In genomic region chr1:165836461-165836860, GRCm38 (mm10) we compare ENCODE assay signal across 12 mouse cellular contexts. TPM values are rescaled to one million over a fixed set of nuclear protein-coding genes. Genes with fewer than 3 reads are reported as not detected.
DNase-seq lines count a peak whose midpoint lies in the region; ATAC-seq and TF ChIP-seq lines count a peak whose summit lies in the region.
"Had no signal": no experiment of that assay in that cellular context is flagged by ENCODE, and none has a peak within 500 bp of the region (broad histone marks: within the 10 kb centered on the region; RNA-seq: fewer than 3 reads in every experiment).

No protein-coding gene starts in this region.

- H3K27ac ChIP-seq in stomach, embryonic 14.5 days (ENCODE audit: low read length): no peak overlapping the region
- no peak overlapping the region for H3K27ac ChIP-seq in stomach, postnatal 0 days (replicated peaks)

- no peaks in the 10 kb centered on the region; the same call in 1 of the 2 replicates for H3K27me3 ChIP-seq in stomach, embryonic 14.5 days (ENCODE audit: control insufficient read depth, insufficient read depth, low read length)
- no peaks in the 10 kb centered on the region for H3K27me3 ChIP-seq in stomach, postnatal 0 days (ENCODE audit: control insufficient read depth, insufficient read depth, low read length)

- peak; percentile 20; the same call in 1 of the 2 replicates for ATAC-seq in stomach, embryonic 14.5 days (ENCODE audit: insufficient number of reproducible peaks, insufficient read depth, low FRiP score, low read depth)
- ATAC-seq in stomach, postnatal 0 days (ENCODE audit: low FRiP score, low TSS enrichment): no peak
- ATAC-seq: midbrain, embryonic 16.5 days had no signal

- peak; percentile 26 for DNase-seq in heart, postnatal 4 days
- DNase-seq in heart, adult 11 months: no peak
- no peak for DNase-seq in stomach, postnatal 0 days (ENCODE audit: low spot score)
- DNase-seq in kidney, postnatal 14 days: peak; percentile 64
- peak; percentile 40 for DNase-seq in yolk sac, embryonic 10.5 days (ENCODE audit: low spot score)
- DNase-seq in frontal cortex, postnatal 14 days (ENCODE audit: low spot score in 2 of 2): no peak
- DNase-seq in urinary bladder, adult 2 months (ENCODE audit: low spot score): no peak
- DNase-seq: spleen, adult 18-20 months had no signal

- H3K9me3 ChIP-seq in stomach, embryonic 14.5 days (ENCODE audit: control insufficient read depth, low read depth, low read length): no peaks in the 10 kb centered on the region
- no peaks in the 10 kb centered on the region for H3K9me3 ChIP-seq in stomach, postnatal 0 days (ENCODE audit: control insufficient read depth, low read length)

- H3K4me1 ChIP-seq in stomach, embryonic 14.5 days (ENCODE audit: control insufficient read depth, insufficient read depth, low read length): peaks cover 19% of the 10 kb centered on the region
- H3K4me1 ChIP-seq in stomach, postnatal 0 days (replicated peaks; ENCODE audit: control insufficient read depth, insufficient read depth): peaks cover 3% of the 10 kb centered on the region; the same call in 1 of the 2 replicates

- H3K36me3 ChIP-seq in stomach, embryonic 14.5 days (ENCODE audit: control insufficient read depth, insufficient read depth, low read length): no peaks in the 10 kb centered on the region
- no peaks in the 10 kb centered on the region for H3K36me3 ChIP-seq in stomach, postnatal 0 days (ENCODE audit: control insufficient read depth, insufficient read depth, low read length)

- H3K4me3 ChIP-seq in stomach, embryonic 14.5 days (ENCODE audit: low read depth, low read length): no peak overlapping the region
- H3K4me3 ChIP-seq in stomach, postnatal 0 days (ENCODE audit: low read depth, low read length): no peak overlapping the region
- H3K4me3 ChIP-seq: erythroblast, embryonic 14.5 days had no signal

- WGBS in stomach, embryonic 14.5 days: 10% methylated on average over 6 of the region's 6 CpGs
- WGBS in stomach, postnatal 0 days: 22% methylated on average over 6 of the region's 6 CpGs

- TF ChIP-seq EP300 in stomach, postnatal 0 days (optimal IDR thresholded peaks at IDR 0.05): no peak

- TF ChIP-seq CTCF in stomach, postnatal 0 days (IDR thresholded peaks at IDR 0.05; ENCODE audit: low read depth): no peak

- no peak overlapping the region for H3K9ac ChIP-seq in stomach, embryonic 14.5 days (replicated peaks; ENCODE audit: low read depth, low read length)
- H3K9ac ChIP-seq in stomach, postnatal 0 days (ENCODE audit: low read length): no peak overlapping the region

- no peak overlapping the region for H3K4me2 ChIP-seq in stomach, embryonic 14.5 days (replicated peaks; ENCODE audit: low read depth, low read length)
- H3K4me2 ChIP-seq in stomach, postnatal 0 days (replicated peaks; ENCODE audit: low read depth): no peak overlapping the region

RNA-seq across cellular contexts. Expression of gene Cd247, which starts 48.0 kb away (rescaled TPM):
- total RNA-seq in heart, postnatal 4 days (2021): under 1 TPM; 0.29 to 0.69 TPM
- 0.80 and 1.5 TPM in 2 replicates for polyA plus RNA-seq in stomach, embryonic 14.5 days (2014; fragmentation: Nextera tagmentation; extraction: Ambion mirVana)
- 0.24 and 0.52 TPM in 2 replicates for polyA plus RNA-seq in stomach, postnatal 0 days (2015; fragmentation: Nextera tagmentation; extraction: Ambion mirVana)
- 1.5 and 1.7 TPM in 2 replicates for polyA plus RNA-seq in urinary bladder, adult 2 months (2012; rRNA removed)
- total RNA-seq: left cerebral cortex, adult 8-10 months had no signal

Comparison
In these comparisons a context has a peak if more than half of its experiments do, and no peak if none do; other contexts are left out.
1. DNase-seq: peak in heart, postnatal 4 days (single experiment), kidney, postnatal 14 days (single experiment) and yolk sac, embryonic 10.5 days (single experiment); none in heart, adult 11 months (single experiment), stomach, postnatal 0 days (single experiment), frontal cortex, postnatal 14 days (0 of 2) and urinary bladder, adult 2 months (single experiment).